Mouse (Mus musculus): Measurements from ENCODE around the gene Klf1.
"Not testable (repeated sequence)": the region's sequence is repeated elsewhere in the genome, so short reads cannot be mapped to it uniquely, and the experiment has no call there.

Klf1 gene

GRCm38 (mm10) chr8:84907037-84907436 lies 5.3 kb downstream of the Klf1 start:
- DNase-seq (ENCODE audit: extremely low spot score, low read depth, low spot score) = no peak

- no peak for DNase-seq (ENCODE audit: extremely low spot score, low read depth, low spot score)
Observed at GRCm38 (mm10) chr8:84907493-84907892, 5.8 kb downstream of the Klf1 start.

- not testable (repeated sequence) for DNase-seq (ENCODE audit: extremely low spot score, low read depth, low spot score)
Observed at GRCm38 (mm10) chr8:84907979-84908378, 6.3 kb downstream of the Klf1 start.

GRCm38 (mm10) chr8:84908421-84909161 lies 6.9 kb downstream of the Klf1 start, which contains the start of gene Dnase2a:
TSS of gene Dnase2a (plus strand) at chr8:84908560.
- peak; percentile 84 for DNase-seq (ENCODE audit: extremely low spot score, low read depth, low spot score)

- DNase-seq (ENCODE audit: extremely low spot score, low read depth, low spot score) = no peak
Observed at GRCm38 (mm10) chr8:84909162-84909767, 7.5 kb downstream of the Klf1 start.

- no peak for DNase-seq (ENCODE audit: extremely low spot score, low read depth, low spot score)
Observed at GRCm38 (mm10) chr8:84909949-84910348, 8.2 kb downstream of the Klf1 start.

- DNase-seq (ENCODE audit: extremely low spot score, low read depth, low spot score) = no peak
Observed at GRCm38 (mm10) chr8:84910551-84910950, 8.8 kb downstream of the Klf1 start.

- no peak for DNase-seq (ENCODE audit: extremely low spot score, low read depth, low spot score)
Observed at GRCm38 (mm10) chr8:84911854-84912253, 10.1 kb downstream of the Klf1 start.

- no peak for DNase-seq (ENCODE audit: extremely low spot score, low read depth, low spot score)
Observed at GRCm38 (mm10) chr8:84912391-84912790, 10.7 kb downstream of the Klf1 start.

GRCm38 (mm10) chr8:84912895-84913501 lies 11.3 kb downstream of the Klf1 start:
- DNase-seq (ENCODE audit: extremely low spot score, low read depth, low spot score) = no peak

- DNase-seq (ENCODE audit: extremely low spot score, low read depth, low spot score) = no peak
Observed at GRCm38 (mm10) chr8:84913502-84913900, 11.8 kb downstream of the Klf1 start.

GRCm38 (mm10) chr8:84913960-84914359 lies 12.2 kb downstream of the Klf1 start:
- no peak for DNase-seq (ENCODE audit: extremely low spot score, low read depth, low spot score)

- DNase-seq (ENCODE audit: extremely low spot score, low read depth, low spot score) = no peak
Observed at GRCm38 (mm10) chr8:84915269-84915668, 13.5 kb downstream of the Klf1 start.

- DNase-seq (ENCODE audit: extremely low spot score, low read depth, low spot score) = no peak
Observed at GRCm38 (mm10) chr8:84917781-84918180, 16.1 kb downstream of the Klf1 start.

GRCm38 (mm10) chr8:84918646-84919045 lies 16.9 kb downstream of the Klf1 start:
- DNase-seq (ENCODE audit: extremely low spot score, low read depth, low spot score) = no peak

GRCm38 (mm10) chr8:84921596-84921995 lies 19.9 kb downstream of the Klf1 start:
- DNase-seq (ENCODE audit: extremely low spot score, low read depth, low spot score) = no peak

GRCm38 (mm10) chr8:84925557-84925956 lies 23.8 kb downstream of the Klf1 start:
- no peak for DNase-seq (ENCODE audit: extremely low spot score, low read depth, low spot score)

GRCm38 (mm10) chr8:84927513-84927912 lies 25.8 kb downstream of the Klf1 start:
- DNase-seq (ENCODE audit: extremely low spot score, low read depth, low spot score) = no peak

- no peak for DNase-seq (ENCODE audit: extremely low spot score, low read depth, low spot score)
Observed at GRCm38 (mm10) chr8:84928456-84929306, 27.0 kb downstream of the Klf1 start.

- no peak for DNase-seq (ENCODE audit: extremely low spot score, low read depth, low spot score)
Observed at GRCm38 (mm10) chr8:84930582-84930981, 28.9 kb downstream of the Klf1 start.
